Mouse (Mus musculus): ENCODE measurements at regions not wholly inside any gene's neighbourhood (a gene's known extent, or its start where the extent isn't known, plus 50 kb on each side); places are given as distances from the start of the nearest gene placed in this dataset.
"Not testable (repeated sequence)": the region's sequence is repeated elsewhere in the genome, so short reads cannot be mapped to it uniquely, and the experiment has no call there.

DNA sequence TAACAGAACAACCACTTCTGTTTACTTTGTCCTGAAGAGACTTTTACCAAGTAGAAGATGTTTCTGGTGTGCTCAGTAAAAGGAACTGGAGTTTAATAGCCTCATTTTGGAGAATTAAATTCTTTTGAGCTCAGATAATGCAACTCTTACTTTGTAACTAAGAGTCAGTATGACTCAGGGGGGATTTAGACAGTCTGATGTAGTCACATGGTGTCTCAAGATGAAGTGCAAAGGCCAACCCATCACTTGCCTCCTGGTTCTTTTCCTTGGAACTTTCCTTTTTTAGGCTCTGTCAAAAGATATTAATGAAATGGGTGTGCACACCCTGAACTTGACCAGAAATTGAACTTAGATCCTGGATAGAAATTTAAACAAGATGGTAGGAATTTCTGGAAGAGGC is 267.4 kb downstream of the Plod2 start:
- Histone ChIP-seq H3K4me1 (ENCODE audit: control insufficient read depth, insufficient read depth, low read length) (no peaks in the 10 kb centered on the region), H3K27me3 (ENCODE audit: control insufficient read depth, insufficient read depth, low read length) (no peaks in the 10 kb centered on the region), H3K27ac (ENCODE audit: low read length) (peak overlapping the region; percentile 27; the same call in 1 of the 2 replicates), H3K9ac (ENCODE audit: low read length) (no peak overlapping the region), H3K4me2 (ENCODE audit: low read depth, low read length) (no peak overlapping the region), H3K9me3 (replicated peaks; ENCODE audit: control insufficient read depth, low read length) (no peaks in the 10 kb centered on the region), H3K36me3 (ENCODE audit: control insufficient read depth, insufficient read depth, low read length) (no peaks in the 10 kb centered on the region), H3K4me3 (replicated peaks; ENCODE audit: low read length) (no peak overlapping the region)
- ATAC-seq (ENCODE audit: insufficient read depth, low FRiP score), result no peak

DNA sequence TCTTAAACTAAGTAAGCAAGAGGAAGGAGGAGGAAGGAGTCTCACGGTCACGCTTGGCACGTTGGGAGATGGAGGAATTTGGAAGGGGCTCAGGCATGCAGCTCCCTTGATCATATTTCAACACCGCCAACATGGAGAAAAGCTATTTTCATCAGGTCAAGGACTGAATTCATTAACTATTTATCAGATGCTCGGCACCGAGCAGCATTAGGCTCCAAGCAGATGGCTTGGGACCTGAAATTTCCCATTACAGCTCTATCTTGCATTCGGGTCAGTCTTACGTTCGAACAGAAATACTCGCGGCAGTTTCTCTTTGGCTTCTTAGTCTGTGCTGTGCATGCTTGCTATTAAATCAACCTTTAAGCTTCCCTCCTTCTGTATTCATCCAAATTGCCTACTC is 278.7 kb downstream of the Plod2 start:
- peak overlapping the region; percentile 36 for H3K4me2 ChIP-seq (ENCODE audit: low read depth, low read length)
- 56% methylated on average over 11 of the region's 11 CpGs for WGBS
- no peak overlapping the region for H3K27ac ChIP-seq (ENCODE audit: low read length)
- H3K9ac ChIP-seq (ENCODE audit: low read length), result no peak overlapping the region
- no peak for ATAC-seq (ENCODE audit: insufficient read depth, low FRiP score)
- 0 out of 2 replicates have a peak overlapping the region, but pooled peaks have one; percentile 15 for H3K4me3 ChIP-seq (replicated peaks; ENCODE audit: low read length)
- H3K4me1 ChIP-seq (ENCODE audit: control insufficient read depth, insufficient read depth, low read length), result no peaks in the 10 kb centered on the region
- no peaks in the 10 kb centered on the region for H3K9me3 ChIP-seq (replicated peaks; ENCODE audit: control insufficient read depth, low read length)
- H3K36me3 ChIP-seq (ENCODE audit: control insufficient read depth, insufficient read depth, low read length), result no peaks in the 10 kb centered on the region
- no peaks in the 10 kb centered on the region for H3K27me3 ChIP-seq (ENCODE audit: control insufficient read depth, insufficient read depth, low read length)

DNA sequence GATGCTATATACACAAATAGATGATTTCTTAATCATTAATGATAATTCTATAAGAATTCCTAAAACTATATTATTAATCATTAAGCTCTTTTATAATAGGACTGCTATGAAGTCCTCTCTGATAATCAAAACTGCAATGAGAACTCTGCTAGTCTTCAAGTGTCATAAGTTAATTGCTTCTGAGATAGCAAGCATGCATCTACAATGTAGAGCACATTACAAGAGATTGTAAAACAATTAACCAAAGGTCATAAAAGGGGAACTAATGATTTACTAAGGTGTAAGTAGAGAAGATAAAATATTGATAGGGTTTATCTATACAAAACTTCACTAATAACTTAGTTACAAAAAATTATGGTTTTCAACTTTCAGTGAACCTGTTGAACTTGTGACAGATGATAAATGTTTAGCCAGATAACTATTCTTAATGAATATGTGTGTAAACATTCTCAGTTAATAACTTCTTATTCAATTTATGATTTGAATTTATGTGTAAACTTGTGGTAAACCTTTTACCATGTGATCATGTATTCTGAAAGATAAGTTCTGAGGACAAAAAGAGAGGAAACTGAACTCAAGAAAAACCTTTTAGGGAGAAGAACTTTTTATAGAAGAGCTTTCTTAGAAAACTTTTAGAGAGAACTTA is 284.8 kb downstream of the Plod2 start:
- H3K27ac ChIP-seq (ENCODE audit: low read length), result no peak overlapping the region
- H3K9ac ChIP-seq (ENCODE audit: low read length), result no peak overlapping the region
- H3K27me3 ChIP-seq (ENCODE audit: control insufficient read depth, insufficient read depth, low read length), result no peaks in the 10 kb centered on the region
- no peak overlapping the region for H3K4me3 ChIP-seq (replicated peaks; ENCODE audit: low read length)
- no peaks in the 10 kb centered on the region for H3K4me1 ChIP-seq (ENCODE audit: control insufficient read depth, insufficient read depth, low read length)
- no peaks in the 10 kb centered on the region for H3K36me3 ChIP-seq (ENCODE audit: control insufficient read depth, insufficient read depth, low read length)
- ATAC-seq (ENCODE audit: insufficient read depth, low FRiP score), result no peak
- no peak overlapping the region for H3K4me2 ChIP-seq (ENCODE audit: low read depth, low read length)
- H3K9me3 ChIP-seq (replicated peaks; ENCODE audit: control insufficient read depth, low read length), result no peaks in the 10 kb centered on the region

DNA sequence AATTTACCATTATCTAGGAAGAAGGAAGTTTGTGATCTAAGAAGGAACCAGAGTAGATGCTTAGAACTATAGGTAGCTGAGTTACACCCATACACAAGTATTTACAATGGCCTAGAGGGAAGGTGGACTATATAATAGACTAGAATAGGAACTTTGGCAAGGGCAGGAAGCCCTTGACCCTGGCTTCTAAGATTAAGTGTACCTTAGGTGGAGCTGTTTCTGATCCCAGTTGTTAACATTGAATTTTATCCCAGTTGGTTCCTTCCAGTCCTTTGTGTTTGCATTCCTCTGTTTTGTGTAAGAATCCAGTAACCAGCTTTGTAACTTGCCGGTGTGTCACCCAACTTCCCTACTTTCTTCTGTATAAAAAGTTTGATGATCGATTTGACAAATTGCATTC is 294.1 kb downstream of the Plod2 start:
- WGBS, result 80% methylated on average over 2 of the region's 2 CpGs
- not testable (repeated sequence) for H3K4me2 ChIP-seq (ENCODE audit: low read depth, low read length)

DNA sequence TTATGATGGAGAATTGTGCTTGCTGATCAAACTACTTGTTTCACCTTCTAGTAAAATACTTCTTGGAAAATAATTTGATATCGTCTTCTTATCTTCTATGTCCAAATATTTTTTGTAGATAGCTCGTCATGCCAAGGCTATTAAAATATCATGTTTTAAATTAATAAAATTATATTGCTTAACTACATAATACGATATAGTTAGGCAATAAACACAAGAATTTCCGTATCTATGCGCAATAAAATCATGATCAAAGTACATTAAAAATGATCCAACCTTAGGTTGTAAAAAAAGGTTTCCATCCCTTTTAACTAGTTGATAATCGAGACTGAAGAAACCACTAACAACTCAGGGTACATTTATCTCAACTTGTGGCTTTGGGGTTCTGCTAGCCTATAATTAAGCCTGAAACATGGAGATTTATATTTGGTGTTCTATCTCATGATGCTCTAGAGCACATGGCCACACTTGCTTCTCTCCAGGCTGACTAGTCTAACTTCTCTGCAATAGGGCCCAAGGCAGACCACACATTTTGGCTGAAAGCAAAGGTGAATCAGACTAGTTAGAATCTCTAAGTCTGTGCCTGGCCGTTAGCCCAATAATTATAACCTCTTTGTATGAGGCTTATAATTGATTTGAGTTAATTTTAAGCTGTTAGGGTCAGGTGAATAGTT is 314.5 kb downstream of the Plod2 start:
- Histone ChIP-seq H3K9ac (ENCODE audit: low read length) (no peak overlapping the region), H3K27me3 (ENCODE audit: control insufficient read depth, insufficient read depth, low read length) (no peaks in the 10 kb centered on the region), H3K4me3 (replicated peaks; ENCODE audit: low read length) (no peak overlapping the region), H3K27ac (ENCODE audit: low read length) (no peak overlapping the region), H3K4me1 (ENCODE audit: control insufficient read depth, insufficient read depth, low read length) (no peaks in the 10 kb centered on the region), H3K9me3 (replicated peaks; ENCODE audit: control insufficient read depth, low read length) (no peaks in the 10 kb centered on the region), H3K36me3 (ENCODE audit: control insufficient read depth, insufficient read depth, low read length) (no peaks in the 10 kb centered on the region), H3K4me2 (ENCODE audit: low read depth, low read length) (no peak overlapping the region)
- WGBS, result 84% methylated on average over 7 of the region's 7 CpGs
- no peak for ATAC-seq (ENCODE audit: insufficient read depth, low FRiP score)

More for the DNA sequence above, 294.1 kb downstream of the Plod2 start:
- not testable (repeated sequence) for H3K27me3 ChIP-seq (ENCODE audit: control insufficient read depth, insufficient read depth, low read length); ATAC-seq (ENCODE audit: insufficient read depth, low FRiP score); H3K9me3 ChIP-seq (replicated peaks; ENCODE audit: control insufficient read depth, low read length); H3K4me1 ChIP-seq (ENCODE audit: control insufficient read depth, insufficient read depth, low read length); H3K4me3 ChIP-seq (replicated peaks; ENCODE audit: low read length); H3K27ac ChIP-seq (ENCODE audit: low read length); H3K9ac ChIP-seq (ENCODE audit: low read length); H3K36me3 ChIP-seq (ENCODE audit: control insufficient read depth, insufficient read depth, low read length)

DNA sequence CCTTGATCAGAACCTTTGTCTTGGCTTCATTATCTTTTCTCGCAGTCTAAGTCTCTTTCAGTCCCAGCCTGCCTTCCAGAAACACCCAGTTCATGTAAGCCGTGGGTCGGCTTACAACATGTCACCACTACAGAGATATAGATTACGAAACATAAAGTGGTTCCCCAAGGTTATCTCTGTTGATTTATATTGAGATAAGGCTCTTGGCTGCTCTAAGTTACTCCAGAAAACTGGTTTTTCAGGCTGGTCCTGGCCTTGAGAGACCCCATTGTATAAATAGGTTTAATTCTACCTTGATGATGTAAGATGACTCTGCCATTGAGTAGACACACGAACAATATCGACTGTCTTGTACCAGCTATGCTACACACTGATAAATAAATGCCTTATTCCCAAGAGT is 323.8 kb downstream of the Plod2 start:
- ATAC-seq (ENCODE audit: insufficient read depth, low FRiP score), result peak; percentile 56; the same call in 1 of the 2 replicates
- no peak overlapping the region for H3K9ac ChIP-seq (ENCODE audit: low read length)
- H3K4me3 ChIP-seq (replicated peaks; ENCODE audit: low read length), result no peak overlapping the region
- no peaks in the 10 kb centered on the region for H3K4me1 ChIP-seq (ENCODE audit: control insufficient read depth, insufficient read depth, low read length)
- H3K9me3 ChIP-seq (replicated peaks; ENCODE audit: control insufficient read depth, low read length), result no peaks in the 10 kb centered on the region
- no peak overlapping the region for H3K4me2 ChIP-seq (ENCODE audit: low read depth, low read length)
- no peaks in the 10 kb centered on the region for H3K36me3 ChIP-seq (ENCODE audit: control insufficient read depth, insufficient read depth, low read length)
- no peak overlapping the region for H3K27ac ChIP-seq (ENCODE audit: low read length)
- 52% methylated on average over 6 of the region's 6 CpGs for WGBS
- no peaks in the 10 kb centered on the region for H3K27me3 ChIP-seq (ENCODE audit: control insufficient read depth, insufficient read depth, low read length)

DNA sequence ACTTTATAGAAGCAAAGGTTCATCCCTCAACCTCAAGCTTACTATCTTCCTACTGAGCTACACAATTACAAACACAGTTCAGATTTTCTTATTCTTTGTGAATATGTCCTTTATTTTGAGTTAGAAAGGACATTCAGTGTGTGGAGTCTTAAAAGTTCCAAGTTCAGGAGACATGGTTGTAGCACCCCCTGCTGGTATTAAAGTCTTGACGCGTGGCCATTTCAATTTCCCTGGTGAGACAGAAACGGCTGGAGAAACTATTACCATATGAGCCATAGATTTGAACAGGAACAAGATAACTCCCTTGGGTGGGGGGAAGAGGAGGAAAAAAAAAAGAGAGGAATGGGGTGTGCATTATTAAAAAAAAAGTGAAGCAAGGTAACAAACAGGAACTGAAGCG is 336.6 kb downstream of the Plod2 start:
- Histone ChIP-seq H3K4me2 (ENCODE audit: low read depth, low read length) (no peak overlapping the region), H3K27me3 (ENCODE audit: control insufficient read depth, insufficient read depth, low read length) (no peaks in the 10 kb centered on the region), H3K36me3 (ENCODE audit: control insufficient read depth, insufficient read depth, low read length) (no peaks in the 10 kb centered on the region), H3K4me1 (ENCODE audit: control insufficient read depth, insufficient read depth, low read length) (no peaks in the 10 kb centered on the region), H3K27ac (ENCODE audit: low read length) (no peak overlapping the region), H3K9ac (ENCODE audit: low read length) (no peak overlapping the region), H3K9me3 (replicated peaks; ENCODE audit: control insufficient read depth, low read length) (no peaks in the 10 kb centered on the region), H3K4me3 (replicated peaks; ENCODE audit: low read length) (no peak overlapping the region)
- no peak for ATAC-seq (ENCODE audit: insufficient read depth, low FRiP score)
- WGBS, result 37% methylated on average over 4 of the region's 4 CpGs

DNA sequence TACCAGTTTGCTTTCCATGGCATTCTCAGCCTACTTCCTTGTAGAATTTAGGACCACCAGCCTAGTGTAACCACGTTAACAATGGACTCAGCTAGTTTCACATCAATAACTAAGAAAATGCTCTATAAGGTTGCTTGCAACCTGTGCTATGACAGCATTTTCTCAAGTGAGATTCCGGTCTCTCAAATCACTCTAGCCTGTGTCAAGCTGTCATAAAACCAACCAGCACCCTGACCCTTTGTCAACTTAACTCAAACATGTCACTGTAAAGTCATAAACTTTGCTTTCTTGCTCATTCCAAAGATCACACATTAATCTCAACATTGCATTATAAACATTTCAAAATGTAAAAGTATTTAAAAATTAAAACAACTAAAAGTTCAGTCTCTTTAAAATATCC is 337.8 kb downstream of the Plod2 start:
- WGBS, result 57% methylated on average over 2 of the region's 2 CpGs
- no peak overlapping the region for H3K4me2 ChIP-seq (ENCODE audit: low read depth, low read length)
- H3K4me1 ChIP-seq (ENCODE audit: control insufficient read depth, insufficient read depth, low read length), result no peaks in the 10 kb centered on the region
- H3K27ac ChIP-seq (ENCODE audit: low read length), result no peak overlapping the region
- H3K9me3 ChIP-seq (replicated peaks; ENCODE audit: control insufficient read depth, low read length), result no peaks in the 10 kb centered on the region
- H3K9ac ChIP-seq (ENCODE audit: low read length), result no peak overlapping the region
- no peaks in the 10 kb centered on the region for H3K27me3 ChIP-seq (ENCODE audit: control insufficient read depth, insufficient read depth, low read length)
- no peaks in the 10 kb centered on the region for H3K36me3 ChIP-seq (ENCODE audit: control insufficient read depth, insufficient read depth, low read length)
- ATAC-seq (ENCODE audit: insufficient read depth, low FRiP score), result no peak
- no peak overlapping the region for H3K4me3 ChIP-seq (replicated peaks; ENCODE audit: low read length)

DNA sequence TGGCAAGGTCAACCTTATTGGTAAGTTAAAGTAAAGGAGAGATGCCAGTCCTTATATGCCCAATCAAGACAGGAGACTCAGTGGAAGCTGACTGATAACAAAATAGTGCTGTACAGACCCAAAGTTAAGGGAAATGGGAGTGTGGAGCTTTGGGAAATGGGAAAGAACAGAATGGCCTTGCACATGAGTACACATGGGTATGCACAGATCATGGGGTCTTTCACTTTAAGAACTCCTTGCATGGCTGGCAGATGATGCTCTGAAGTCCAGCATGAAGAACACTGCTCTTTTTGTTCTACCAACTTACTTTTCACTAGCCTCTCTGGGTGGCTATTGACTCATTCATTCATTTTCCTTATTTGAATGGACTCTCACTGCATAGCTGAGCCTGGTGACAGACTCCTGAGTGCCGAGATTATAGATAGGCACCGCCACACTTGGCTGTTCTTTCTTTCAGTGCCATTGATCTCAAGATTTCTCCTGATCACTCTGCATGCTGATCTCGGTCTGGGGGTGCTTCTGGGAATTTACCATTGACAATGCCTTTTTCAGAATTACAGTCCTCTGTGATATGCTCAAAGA is 340.3 kb downstream of the Plod2 start:
- H3K27me3 ChIP-seq (ENCODE audit: control insufficient read depth, insufficient read depth, low read length), result no peaks in the 10 kb centered on the region
- no peaks in the 10 kb centered on the region for H3K36me3 ChIP-seq (ENCODE audit: control insufficient read depth, insufficient read depth, low read length)
- H3K9ac ChIP-seq (ENCODE audit: low read length), result no peak overlapping the region
- H3K9me3 ChIP-seq (replicated peaks; ENCODE audit: control insufficient read depth, low read length), result no peaks in the 10 kb centered on the region
- H3K4me2 ChIP-seq (ENCODE audit: low read depth, low read length), result no peak overlapping the region
- no peak overlapping the region for H3K4me3 ChIP-seq (replicated peaks; ENCODE audit: low read length)
- H3K27ac ChIP-seq (ENCODE audit: low read length), result no peak overlapping the region
- ATAC-seq (ENCODE audit: insufficient read depth, low FRiP score), result no peak
- WGBS, result 74% methylated on average over 3 of the region's 3 CpGs
- no peaks in the 10 kb centered on the region for H3K4me1 ChIP-seq (ENCODE audit: control insufficient read depth, insufficient read depth, low read length)

Data from stomach, embryonic 16.5 days (tissue).